Mouse (Mus musculus) heart, embryonic 15.5 days (tissue): ENCODE results near the gene Tubgcp6. TPM values are rescaled to one million over a fixed set of nuclear protein-coding genes. Genes with fewer than 3 reads are reported as not detected.
A peak's percentile ranks its signal among the peaks of the same experiment; 100 is the strongest.

Source experiments
- ATAC-seq: fragments of 200-750 bp; cut with Nextera tagmentation; replicated peaks from 2 replicates; pipeline ENCODE4 v1.8.0; 2017; ENCODE audit warnings: low read depth, moderate TSS enrichment; ENCODE audit not compliant: insufficient number of reproducible peaks, insufficient read depth, low FRiP score
- H3K27ac ChIP-seq: fragments of 300-500 bp; sonication (generic); 2 replicates; pipeline ENCODE4 v1.5.1; 2015; ENCODE audit warnings: mild to moderate bottlenecking, inconsistent platforms
- H3K27me3 ChIP-seq: fragments of 300-500 bp; sonication (generic); 2 replicates; pipeline ENCODE4 v1.6.1; 2015; ENCODE audit warnings: inconsistent platforms
- H3K36me3 ChIP-seq: fragments of 300-500 bp; sonication (generic); 2 replicates; pipeline ENCODE4 v1.6.1; 2015; ENCODE audit warnings: mild to moderate bottlenecking, inconsistent platforms
- H3K4me1 ChIP-seq: fragments of 300-500 bp; sonication (generic); replicated peaks from 2 replicates; pipeline ENCODE4 v1.6.1; 2015; ENCODE audit warnings: inconsistent platforms
- H3K4me2 ChIP-seq: fragments of 300-500 bp; sonication (generic); 2 replicates; pipeline ENCODE4 v1.6.1; 2015; ENCODE audit warnings: inconsistent platforms, mild to moderate bottlenecking, moderate library complexity
- H3K4me3 ChIP-seq: fragments of 300-500 bp; sonication (generic); 2 replicates; pipeline ENCODE4 v1.5.1; 2015; ENCODE audit warnings: mild to moderate bottlenecking, inconsistent platforms
- H3K9ac ChIP-seq: fragments of 300-500 bp; sonication (generic); 2 replicates; pipeline ENCODE4 v1.6.1; 2015; ENCODE audit warnings: mild to moderate bottlenecking, inconsistent platforms
- H3K9me3 ChIP-seq: fragments of 300-500 bp; sonication (generic); replicated peaks from 2 replicates; pipeline ENCODE4 v1.6.1; 2016; ENCODE audit warnings: inconsistent platforms
- WGBS: fragments of 180-500 bp; shearing (Covaris S2); methylation state at CpG from one replicate; pipeline ENCODE4 v1.1.7; 2015; ENCODE audit warnings: mixed read lengths; 5-methylcytosine and 5-hydroxymethylcytosine counted together
- polyA plus RNA-seq: library from polyadenylated mRNA; unstranded; fragments of >200 nt; fragmentation: Nextera tagmentation; extraction: Ambion mirVana; gene quantifications from 2 replicates; pipeline ENCODE4 v1.2.1, GENCODE M21; 2015

Gene Tubgcp6
- polyA plus RNA-seq, 1 experiment from 2014 or later = 7.9 TPM

GRCm38 (mm10) chr15:89100823-89101222, 22.1 kb downstream of the Tubgcp6 start:
- no peak overlapping the region for H3K4me3 ChIP-seq
- H3K9me3 ChIP-seq = no peaks in the 10 kb centered on the region
- no peak overlapping the region for H3K27ac ChIP-seq
- no peaks in the 10 kb centered on the region for H3K4me1 ChIP-seq
- no peaks in the 10 kb centered on the region for H3K27me3 ChIP-seq
- no peak overlapping the region for H3K9ac ChIP-seq
- ATAC-seq = no peak
- no peak overlapping the region for H3K4me2 ChIP-seq
- WGBS = 90% methylated on average over 12 of the region's 12 CpGs
- peaks cover 91% of the 10 kb centered on the region for H3K36me3 ChIP-seq

- ATAC-seq = no peak
- Histone ChIP-seq H3K36me3 (peaks cover 91% of the 10 kb centered on the region), H3K9me3 (no peaks in the 10 kb centered on the region), H3K4me3 (no peak overlapping the region), H3K4me1 (no peaks in the 10 kb centered on the region), H3K9ac (no peak overlapping the region), H3K4me2 (no peak overlapping the region), H3K27me3 (no peaks in the 10 kb centered on the region), H3K27ac (no peak overlapping the region)
- 84% methylated on average over 7 of the region's 7 CpGs for WGBS
These were observed 24.3 kb downstream of the Tubgcp6 start for GRCm38 (mm10) chr15:89098616-89099015.

GRCm38 (mm10) chr15:89097450-89097849, 25.5 kb downstream of the Tubgcp6 start:
- H3K27ac ChIP-seq = no peak overlapping the region
- no peaks in the 10 kb centered on the region for H3K27me3 ChIP-seq
- H3K4me1 ChIP-seq = no peaks in the 10 kb centered on the region
- H3K9ac ChIP-seq = no peak overlapping the region
- ATAC-seq = no peak
- WGBS = 86% methylated on average over 5 of the region's 5 CpGs
- H3K4me2 ChIP-seq = no peak overlapping the region
- H3K9me3 ChIP-seq = no peaks in the 10 kb centered on the region
- peaks cover 99% of the 10 kb centered on the region for H3K36me3 ChIP-seq
- no peak overlapping the region for H3K4me3 ChIP-seq

- Histone ChIP-seq H3K4me3 (no peak overlapping the region), H3K27me3 (no peaks in the 10 kb centered on the region), H3K27ac (no peak overlapping the region), H3K9me3 (no peaks in the 10 kb centered on the region), H3K4me1 (peaks cover 19% of the 10 kb centered on the region), H3K36me3 (peaks cover 53% of the 10 kb centered on the region), H3K4me2 (no peak overlapping the region), H3K9ac (no peak overlapping the region)
- 77% methylated on average over 5 of the region's 5 CpGs for WGBS
- ATAC-seq = no peak
These were observed 30.7 kb downstream of the Tubgcp6 start for GRCm38 (mm10) chr15:89092181-89092580.

GRCm38 (mm10) chr15:89090662-89091061, 32.2 kb downstream of the Tubgcp6 start:
- peak overlapping the region; percentile 95; the same call in 1 of the 2 replicates for H3K4me2 ChIP-seq

GRCm38 (mm10) chr15:89089248-89090051, 33.5 kb downstream of the Tubgcp6 start:
- ATAC-seq = peak; percentile 63

More at GRCm38 (mm10) chr15:89090662-89091061, 32.2 kb downstream of the Tubgcp6 start:
- Histone ChIP-seq H3K27me3 (no peaks in the 10 kb centered on the region), H3K36me3 (peaks cover 43% of the 10 kb centered on the region), H3K9ac (no peak overlapping the region), H3K4me1 (peaks cover 19% of the 10 kb centered on the region), H3K4me3 (no peak overlapping the region), H3K27ac (no peak overlapping the region), H3K9me3 (no peaks in the 10 kb centered on the region)
- no peak for ATAC-seq
- WGBS = 94% methylated on average over 4 of the region's 4 CpGs

GRCm38 (mm10) chr15:89088607-89089247, 34.2 kb downstream of the Tubgcp6 start, which contains the start of gene Selenoo:
Gene Selenoo (plus strand): TSS chr15:89089084.
- H3K4me2 ChIP-seq = peak within 1 kb of the TSS; percentile 95
- WGBS = 2% methylated on average over 38 of the region's 38 CpGs

More at GRCm38 (mm10) chr15:89089248-89090051, 33.5 kb downstream of the Tubgcp6 start:
- H3K4me3 ChIP-seq = peak overlapping the region; percentile 98
- peak overlapping the region; percentile 95 for H3K4me2 ChIP-seq
- H3K36me3 ChIP-seq = peaks cover 43% of the 10 kb centered on the region
- 3% methylated on average over 67 of the region's 68 CpGs for WGBS
- H3K9ac ChIP-seq = peak overlapping the region; percentile 94
- H3K4me1 ChIP-seq = peaks cover 19% of the 10 kb centered on the region
- peak overlapping the region; percentile 83 for H3K27ac ChIP-seq
- H3K9me3 ChIP-seq = no peaks in the 10 kb centered on the region
- H3K27me3 ChIP-seq = no peaks in the 10 kb centered on the region

GRCm38 (mm10) chr15:89084826-89085225, 38.1 kb downstream of the Tubgcp6 start:
- no peak overlapping the region for H3K9ac ChIP-seq
- no peak overlapping the region for H3K27ac ChIP-seq
- no peak overlapping the region for H3K4me3 ChIP-seq
- WGBS = 87% methylated on average over 2 of the region's 2 CpGs
- H3K9me3 ChIP-seq = no peaks in the 10 kb centered on the region
- no peaks in the 10 kb centered on the region for H3K27me3 ChIP-seq
- peaks cover 54% of the 10 kb centered on the region for H3K36me3 ChIP-seq
- no peak overlapping the region for H3K4me2 ChIP-seq
- no peak for ATAC-seq
- peaks cover 12% of the 10 kb centered on the region for H3K4me1 ChIP-seq

More at GRCm38 (mm10) chr15:89088607-89089247, 34.2 kb downstream of the Tubgcp6 start, which contains the start of gene Selenoo:
- Histone ChIP-seq H3K9me3 (no peaks in the 10 kb centered on the region), H3K4me3 (peak within 1 kb of the TSS; percentile 98), H3K9ac (peak within 1 kb of the TSS; percentile 94), H3K27me3 (no peaks in the 10 kb centered on the region), H3K4me1 (peaks cover 19% of the 10 kb centered on the region), H3K27ac (peak within 1 kb of the TSS; percentile 83), H3K36me3 (peaks cover 43% of the 10 kb centered on the region)
- peak; percentile 94 for ATAC-seq

- Histone ChIP-seq H3K4me3 (no peak overlapping the region), H3K9ac (no peak overlapping the region), H3K4me1 (0 out of 2 replicates have a peak, but pooled peaks cover 8% of the 10 kb centered on the region), H3K27me3 (no peaks in the 10 kb centered on the region), H3K9me3 (no peaks in the 10 kb centered on the region), H3K27ac (no peak overlapping the region), H3K4me2 (no peak overlapping the region), H3K36me3 (peaks cover 54% of the 10 kb centered on the region)
- WGBS = 94% methylated on average over 1 of the region's 1 CpGs
- no peak for ATAC-seq
These were observed 39.0 kb downstream of the Tubgcp6 start for GRCm38 (mm10) chr15:89083906-89084305.

- 54% methylated on average over 9 of the region's 9 CpGs for WGBS
- peak overlapping the region; percentile 13; the same call in 1 of the 2 replicates for H3K27ac ChIP-seq
- ATAC-seq = no peak
- peaks cover 24% of the 10 kb centered on the region for H3K36me3 ChIP-seq
- H3K4me3 ChIP-seq = peak overlapping the region; percentile 77
- H3K4me1 ChIP-seq = peaks cover 44% of the 10 kb centered on the region
- no peaks in the 10 kb centered on the region for H3K9me3 ChIP-seq
- peak overlapping the region; percentile 87 for H3K4me2 ChIP-seq
- H3K9ac ChIP-seq = peak overlapping the region; percentile 84; the same call in 1 of the 2 replicates
- no peaks in the 10 kb centered on the region for H3K27me3 ChIP-seq
These were observed 44.6 kb downstream of the Tubgcp6 start for GRCm38 (mm10) chr15:89078208-89078836.

- peak overlapping the region; percentile 77 for H3K4me3 ChIP-seq
- H3K9ac ChIP-seq = peak overlapping the region; percentile 84
- H3K4me1 ChIP-seq = peaks cover 49% of the 10 kb centered on the region
- H3K9me3 ChIP-seq = no peaks in the 10 kb centered on the region
- peak overlapping the region; percentile 87 for H3K4me2 ChIP-seq
- WGBS = under 1% methylated on average over 36 of the region's 39 CpGs
- H3K36me3 ChIP-seq = peaks cover 4% of the 10 kb centered on the region; the same call in 1 of the 2 replicates
- peak overlapping the region; percentile 97 for H3K27ac ChIP-seq
- H3K27me3 ChIP-seq = no peaks in the 10 kb centered on the region
- ATAC-seq = peak; percentile 9
These were observed 46.7 kb downstream of the Tubgcp6 start for GRCm38 (mm10) chr15:89076156-89076731.
